Mouse (Mus musculus) heart, embryonic 14.5 days (tissue): ENCODE results near the gene Capn2. TPM values are rescaled to one million over a fixed set of nuclear protein-coding genes. Genes with fewer than 3 reads are reported as not detected.

Source experiments
- polyA plus RNA-seq: library from polyadenylated mRNA; unstranded; fragments of >200 nt; fragmentation: Nextera tagmentation; extraction: Ambion mirVana; gene quantifications from 2 replicates; pipeline ENCODE4 v1.2.1, GENCODE M21; 2014

Gene Capn2
- polyA plus RNA-seq, 1 experiment from 2014 or later: 71.2 TPM

Other genes with a start within 250 kb of the Capn2 start
- gene Degs1, start 234.8 kb downstream of the Capn2 start, polyA plus RNA-seq: 183 and 195 TPM in 2 replicates
- 17.2 and 18.4 TPM in 2 replicates for gene Fbxo28, start 176.0 kb downstream of the Capn2 start, polyA plus RNA-seq
- gene Trp53bp2, start 108.4 kb downstream of the Capn2 start, polyA plus RNA-seq: 14.4 and 16.9 TPM in 2 replicates
- gene Capn8, start 47.4 kb upstream of the Capn2 start, polyA plus RNA-seq: not detected in 2 replicates
- gene Ccdc185, start 231.6 kb upstream of the Capn2 start, polyA plus RNA-seq: not detected in 2 replicates
- gene Susd4, start 246.3 kb upstream of the Capn2 start, polyA plus RNA-seq: 4.1 and 5.8 TPM in 2 replicates